Mouse (Mus musculus) layer of hippocampus, postnatal 25 days (tissue): ENCODE data around the gene Adamts7. TPM values are rescaled to one million over a fixed set of nuclear protein-coding genes. Genes with fewer than 3 reads are reported as not detected.

Experiments used
- DNase-seq, 2 experiments: peaks; one replicate each; pipeline ENCODE4 v3.0.0; 2022; ENCODE audit warnings: mixed read lengths in 2 of 2, low spot score in 1 of 2; ENCODE audit errors: extremely low spot score in 1 of 2
- total RNA-seq, 2 experiments: library from RNA; stranded (reverse); gene quantifications; 2 replicates each; pipeline ENCODE4 v1.2.3; 2021

Adamts7 gene
- total RNA-seq, 2 experiments from 2014 or later: 0.62 to 0.77 TPM

- no peak for DNase-seq
Observed at GRCm38 (mm10) chr9:90232781-90233690, 70.2 kb downstream of the Adamts7 start.

DNA sequence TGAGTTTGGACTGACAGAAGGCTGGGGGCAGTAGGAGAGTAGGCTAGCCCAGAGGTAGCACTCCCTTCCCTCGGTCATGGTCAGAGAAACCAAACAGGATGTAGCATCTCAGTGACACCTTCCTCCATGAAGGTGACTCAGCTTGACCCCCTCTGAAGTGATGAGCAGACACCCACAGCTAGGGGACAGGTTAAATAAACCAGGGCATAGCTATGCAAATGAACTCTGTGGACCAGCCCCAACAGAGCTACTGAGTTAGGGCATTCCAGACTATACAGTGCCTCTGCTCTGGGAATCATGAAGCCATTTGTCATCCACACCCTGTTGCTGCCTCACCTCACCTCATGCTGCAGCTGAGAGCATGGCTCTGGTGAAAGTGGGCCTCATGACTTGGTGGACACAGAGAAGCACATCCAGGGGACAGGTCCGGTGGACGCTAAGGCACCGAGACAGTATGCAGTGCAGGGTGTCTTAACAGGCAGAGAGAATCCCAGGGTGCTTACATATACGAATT, 71.1 kb downstream of the Adamts7 start:
- DNase-seq: no peak

DNA sequence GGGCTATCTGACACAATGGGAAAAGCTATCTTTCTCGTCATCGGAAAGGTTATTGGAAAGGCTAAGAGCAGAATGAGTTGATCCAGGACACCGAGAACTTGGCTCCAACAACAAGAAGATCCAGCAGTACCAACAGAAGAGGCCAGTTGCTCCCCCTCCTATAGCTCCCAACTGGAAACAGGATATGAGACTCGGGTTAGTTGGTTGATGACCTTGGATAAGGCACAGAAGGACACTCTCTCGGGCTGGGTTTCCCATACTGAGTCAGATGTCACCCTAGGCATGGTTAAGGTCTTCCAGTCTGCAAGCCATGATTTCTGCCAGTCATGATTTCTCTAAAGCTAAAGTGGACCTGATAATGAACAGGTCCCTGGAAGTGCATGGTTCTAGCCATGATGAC, 71.9 kb downstream of the Adamts7 start:
- DNase-seq: no peak

DNA sequence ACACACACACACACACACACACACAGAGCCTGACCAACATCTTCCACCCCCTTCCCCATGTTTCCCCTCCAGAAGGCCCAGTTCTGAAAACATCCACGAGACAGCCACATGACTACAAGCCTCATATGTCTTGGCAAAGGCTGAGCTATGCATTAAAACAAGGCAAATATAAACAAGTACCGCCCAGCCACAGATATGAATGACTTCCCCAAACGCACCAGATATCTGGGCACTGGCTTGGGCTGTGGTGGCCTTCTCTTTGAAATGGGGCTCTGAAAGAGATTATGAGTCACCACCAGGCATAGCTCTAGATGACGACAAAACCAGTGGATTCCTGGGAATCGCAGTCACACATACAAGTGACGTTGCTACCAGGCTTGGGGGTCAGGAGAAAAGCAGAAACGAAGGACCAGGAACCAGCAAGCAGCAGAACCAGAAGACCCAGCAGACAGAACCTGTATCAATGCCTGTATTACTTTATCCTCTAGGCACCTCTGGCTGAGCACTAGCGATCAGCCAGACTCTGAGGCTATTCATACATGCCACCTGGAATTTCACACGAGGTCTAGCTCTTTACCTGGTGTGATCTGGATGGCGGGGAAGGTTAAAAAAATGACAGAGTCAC, 72.5 kb downstream of the Adamts7 start:
- DNase-seq: no peak

GRCm38 (mm10) chr9:90236817-90237216, 73.9 kb downstream of the Adamts7 start:
- no peak for DNase-seq

DNA sequence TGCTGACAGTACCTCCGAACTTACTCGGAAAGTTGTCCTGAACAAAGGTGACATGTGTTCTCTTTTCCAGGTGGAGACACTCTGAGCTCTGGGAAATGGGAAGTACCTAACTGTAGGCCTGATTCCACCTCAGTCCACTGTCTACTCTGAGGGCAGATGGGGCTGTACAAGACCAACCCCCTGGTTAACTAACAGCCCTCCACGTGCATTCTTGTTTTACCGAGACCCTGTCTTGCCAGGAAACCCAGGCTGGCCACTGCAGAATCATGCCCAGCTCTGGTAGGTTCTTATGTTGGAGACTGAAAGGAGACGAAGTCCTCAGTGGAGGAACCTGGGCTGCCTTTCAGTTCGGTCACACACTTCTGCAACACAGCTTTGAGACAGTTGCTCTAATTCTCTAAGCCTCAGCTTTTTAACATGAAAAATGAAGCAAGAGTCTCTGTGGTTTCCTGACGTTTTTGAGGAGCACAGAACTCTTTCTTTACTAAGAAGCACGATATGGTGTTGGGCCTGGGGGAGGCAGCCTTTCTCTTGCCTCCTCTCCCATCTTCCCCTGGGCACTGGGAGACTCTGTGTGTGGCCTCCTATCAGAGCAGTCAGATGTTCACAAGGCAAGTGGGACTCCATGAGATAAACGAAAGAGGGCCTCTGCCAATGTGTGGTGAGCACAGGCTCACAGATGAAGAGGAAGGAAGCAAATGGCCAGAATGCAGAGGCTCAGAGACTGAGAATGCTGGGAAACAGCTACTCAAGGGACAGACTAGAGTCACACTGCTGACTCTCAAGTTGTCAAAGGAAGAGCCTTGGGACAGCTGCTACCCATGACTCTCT, 74.6 kb downstream of the Adamts7 start:
- no peak for DNase-seq

DNA sequence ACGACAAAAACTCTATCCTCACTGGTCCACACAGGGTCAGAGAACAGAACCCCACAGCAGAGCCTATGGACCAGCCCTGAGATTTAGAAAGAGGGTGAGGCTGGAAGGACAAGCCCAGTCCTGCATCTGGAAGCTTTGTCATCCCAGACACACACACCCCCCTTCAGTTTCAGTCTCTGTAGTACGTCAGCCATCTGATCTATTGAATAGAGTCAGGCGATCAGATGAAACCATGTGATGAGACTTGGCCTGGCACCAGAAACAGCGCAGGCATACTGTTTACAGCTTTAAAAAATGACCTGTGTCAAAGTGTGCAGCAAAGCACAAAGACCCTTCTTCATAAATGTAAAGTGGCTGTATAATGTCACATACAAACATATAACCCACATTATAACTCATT, 77.7 kb downstream of the Adamts7 start:
- no peak for DNase-seq

DNA sequence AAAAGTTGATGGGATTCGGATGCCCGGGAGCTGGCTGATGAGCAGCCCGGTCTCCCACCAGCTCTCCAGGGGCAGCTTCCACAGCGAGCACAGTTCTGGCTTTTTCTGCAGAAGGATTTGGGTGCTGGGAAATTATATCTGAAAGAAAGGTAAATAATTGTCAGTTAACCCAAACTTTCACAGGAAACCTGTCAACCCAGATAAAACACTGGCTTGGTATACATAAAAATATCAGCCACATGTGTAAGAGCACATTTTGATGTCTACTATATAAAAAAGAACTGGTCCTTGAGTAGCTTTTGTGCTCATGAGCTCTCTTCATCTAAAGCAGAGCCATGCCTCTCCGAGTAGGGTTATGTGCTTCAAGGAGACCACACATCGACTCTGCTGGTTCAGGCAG, 78.2 kb downstream of the Adamts7 start:
- DNase-seq: no peak

GRCm38 (mm10) chr9:90241618-90242017, 78.7 kb downstream of the Adamts7 start:
- DNase-seq: peak in 1 of 2 experiments; percentile 19

DNA sequence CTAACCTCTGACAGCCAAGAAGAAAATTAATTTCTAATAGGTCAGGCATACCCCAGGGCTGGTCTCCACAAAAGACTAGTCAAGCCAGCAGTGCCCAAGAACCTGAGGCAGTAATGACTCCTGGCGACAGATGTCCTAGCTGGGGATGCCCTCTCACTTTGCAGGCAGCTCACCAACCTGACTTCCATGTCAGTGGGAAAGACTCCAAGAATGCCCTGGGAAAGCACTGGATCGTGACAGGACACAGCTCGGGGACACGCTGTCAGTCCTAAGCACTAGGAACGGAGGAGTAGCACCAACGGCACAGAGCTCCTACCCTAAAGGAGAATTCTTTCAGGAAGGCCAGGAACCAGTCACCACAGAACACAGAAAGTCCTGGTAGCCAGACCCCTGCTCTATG, 79.4 kb downstream of the Adamts7 start:
- no peak for DNase-seq

DNA sequence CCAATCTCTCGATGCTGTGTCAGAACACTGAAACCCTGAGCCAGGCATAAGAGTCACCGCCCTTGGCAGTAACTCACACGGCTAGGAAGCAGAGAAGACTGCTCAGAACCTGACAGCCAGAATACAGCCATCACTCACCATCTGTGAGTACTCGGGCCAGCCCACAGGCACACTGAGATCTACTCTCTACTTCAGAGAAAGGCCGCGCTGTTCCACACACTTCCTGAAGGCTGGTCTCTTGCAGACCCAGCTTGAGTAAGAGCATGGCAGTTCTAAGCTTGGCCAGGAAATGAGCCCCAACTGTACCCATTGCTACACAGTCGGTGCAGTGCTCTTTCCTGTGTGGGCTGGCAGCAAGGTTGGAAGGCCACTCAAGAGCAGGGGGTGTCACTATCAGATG, 80.0 kb downstream of the Adamts7 start:
- no peak for DNase-seq

DNA sequence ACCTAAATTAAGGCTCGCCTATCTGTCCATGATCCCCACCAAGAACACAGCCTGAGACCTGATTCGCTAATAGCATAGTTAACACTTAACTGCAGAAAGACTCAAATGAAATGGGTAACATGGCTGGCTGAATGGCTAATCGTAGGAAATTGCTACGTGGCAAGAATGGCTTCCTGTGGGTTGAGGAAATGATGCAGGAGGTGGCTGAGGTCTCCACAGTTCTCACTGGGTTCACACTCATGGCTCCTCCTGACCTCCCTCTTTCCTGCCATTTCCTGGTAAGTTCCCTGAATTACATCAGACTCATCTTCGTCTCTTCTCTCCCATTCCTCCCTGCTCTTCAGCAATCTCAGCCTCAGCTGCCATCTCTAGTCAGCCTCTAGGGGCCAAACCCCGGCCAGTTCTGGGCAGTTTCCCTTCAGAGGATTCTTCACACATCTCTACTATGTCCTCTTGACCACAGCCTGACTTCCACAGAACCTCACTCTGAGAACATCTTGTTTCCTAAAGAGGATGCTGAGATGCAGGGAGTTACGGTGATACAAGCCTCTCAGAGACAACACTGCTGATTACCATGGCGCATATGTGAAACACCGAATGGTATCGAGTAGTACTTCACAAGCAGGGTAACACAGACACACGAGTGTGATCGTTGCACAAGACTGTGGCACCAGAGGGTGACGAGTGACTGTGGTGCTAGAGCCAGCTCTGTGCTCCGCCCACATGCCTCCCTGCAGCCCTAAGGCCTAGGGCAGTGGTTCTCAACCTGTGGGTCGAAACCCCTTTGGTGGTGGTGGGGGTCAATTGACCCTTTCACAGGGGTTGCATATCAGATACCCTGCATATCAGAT, 81.7 kb downstream of the Adamts7 start:
- DNase-seq: no peak

- no peak for DNase-seq
Observed at GRCm38 (mm10) chr9:90245206-90245605, 82.3 kb downstream of the Adamts7 start.

GRCm38 (mm10) chr9:90245781-90246180, 82.9 kb downstream of the Adamts7 start:
- no peak for DNase-seq

DNA sequence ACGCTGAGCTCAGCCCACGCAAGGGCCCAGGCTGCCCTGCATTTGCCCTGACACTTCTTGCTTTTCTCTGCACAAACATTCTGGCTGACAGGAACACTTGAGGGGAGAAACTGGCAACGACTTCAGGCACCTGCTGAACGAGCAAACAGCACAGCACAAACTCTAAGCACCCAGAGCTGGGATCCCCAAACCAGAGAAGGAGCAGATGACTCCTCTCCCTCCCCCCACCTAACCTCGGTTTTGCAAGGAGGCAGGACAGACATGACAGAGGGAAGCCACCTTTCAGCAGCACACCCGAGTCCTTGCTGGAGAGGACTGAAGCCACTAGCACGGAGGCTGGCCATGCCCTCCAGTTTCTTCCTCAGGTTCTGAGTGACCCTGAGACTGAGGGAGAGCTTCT, 84.4 kb downstream of the Adamts7 start:
- no peak for DNase-seq

DNA sequence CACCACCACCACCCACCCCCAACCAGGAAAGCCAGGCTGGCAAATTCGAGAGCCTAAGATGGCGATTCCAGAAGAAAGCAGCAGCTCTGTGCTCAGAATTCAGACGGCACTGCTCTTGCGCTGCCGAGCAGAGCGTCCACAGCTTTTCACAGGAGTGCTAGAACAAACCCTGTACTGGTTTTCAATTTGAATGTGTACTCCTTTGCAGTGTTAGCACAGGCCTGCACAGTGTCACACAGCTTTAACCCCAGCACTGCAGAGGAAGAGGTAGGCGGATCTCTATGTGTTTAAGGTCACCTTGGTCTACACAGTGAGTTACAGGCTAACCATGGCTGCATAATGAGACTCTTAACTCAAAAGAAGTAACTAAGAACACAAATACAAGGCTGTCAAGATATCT, 85.5 kb downstream of the Adamts7 start:
- no peak for DNase-seq

GRCm38 (mm10) chr9:90249036-90249435, 86.2 kb downstream of the Adamts7 start:
- DNase-seq: no peak

GRCm38 (mm10) chr9:90250141-90250775, 87.4 kb downstream of the Adamts7 start:
- DNase-seq: no peak

GRCm38 (mm10) chr9:90250964-90251750, 88.3 kb downstream of the Adamts7 start:
- DNase-seq: no peak
